Mouse (Mus musculus) brain, embryonic 14.5 days (tissue): Measurements from ENCODE around the gene Rap1gap2.

Experiments used
- CTCF ChIP-seq: fragments of 200-500 bp; IDR thresholded peaks from 2 replicates; pipeline ENCODE4 v1.5.1; 2012; ENCODE audit warnings: inconsistent platforms, mild to moderate bottlenecking, moderate library complexity, borderline replicate concordance; ENCODE audit not compliant: insufficient read depth, insufficient read length; ENCODE audit errors: extremely low read depth
- POLR2A ChIP-seq: fragments of 200-500 bp; IDR thresholded peaks from 2 replicates; pipeline ENCODE4 v1.6.1; 2012; ENCODE audit warnings: mild to moderate bottlenecking, inconsistent platforms, borderline replicate concordance; ENCODE audit not compliant: poor library complexity, insufficient read depth, insufficient read length, severe bottlenecking; ENCODE audit errors: extremely low read depth

DNA sequence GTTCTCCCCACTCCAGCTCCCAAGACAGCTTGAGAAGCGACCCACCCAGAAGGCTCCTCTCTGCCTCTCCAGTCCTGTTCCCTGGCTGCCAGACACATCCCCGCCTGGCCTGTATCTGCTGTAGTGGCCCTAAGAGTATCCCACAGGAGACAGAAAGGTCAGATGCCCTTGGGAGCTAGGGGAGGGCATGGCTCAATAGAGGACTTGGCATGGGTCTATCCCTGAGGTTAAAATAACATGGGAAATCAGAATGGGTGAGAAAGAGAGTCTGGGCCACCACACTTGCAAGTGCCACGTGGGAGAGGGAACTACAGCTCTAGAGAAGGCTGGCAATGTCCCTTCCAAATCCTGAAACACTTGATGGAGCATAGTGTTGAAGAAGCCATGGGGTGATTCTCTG lies 152.3 kb downstream of the Rap1gap2 start:
- TF ChIP-seq CTCF (no peak), POLR2A (no peak)
